Mouse (Mus musculus) heart, postnatal 0 days (tissue): ENCODE data around the gene Kctd11. TPM values are rescaled to one million over a fixed set of nuclear protein-coding genes. Genes with fewer than 3 reads are reported as not detected.
"Not testable (repeated sequence)": the region's sequence is repeated elsewhere in the genome, so short reads cannot be mapped to it uniquely, and the experiment has no call there.

Experiments
- ATAC-seq: fragments of 200-750 bp; cut with Nextera tagmentation; 2 replicates; pipeline ENCODE4 v1.8.0; 2017; ENCODE audit warnings: low read depth, moderate number of reproducible peaks, moderate library complexity; ENCODE audit not compliant: insufficient read depth
- DNase-seq: peaks from one replicate; pipeline ENCODE4 v3.0.0-alpha.2; 2016; ENCODE audit warnings: low spot score
- H3K27ac ChIP-seq: fragments of 300-500 bp; sonication (generic); 2 replicates; pipeline ENCODE4 v1.5.1; 2014; ENCODE audit warnings: low read depth, mild to moderate bottlenecking
- H3K27me3 ChIP-seq: fragments of 300-500 bp; sonication (generic); 2 replicates; pipeline ENCODE4 v1.6.1; 2014; ENCODE audit warnings: low read length, mixed read lengths; ENCODE audit not compliant: control insufficient read depth, insufficient read depth
- H3K36me3 ChIP-seq: fragments of 300-500 bp; sonication (generic); replicated peaks from 2 replicates; pipeline ENCODE4 v1.6.1; 2014; ENCODE audit warnings: low read length, mixed read lengths; ENCODE audit not compliant: control insufficient read depth, insufficient read depth
- H3K4me1 ChIP-seq: fragments of 300-500 bp; sonication (generic); 2 replicates; pipeline ENCODE4 v1.6.1; 2014; ENCODE audit warnings: antibody characterized with exemption; ENCODE audit not compliant: control insufficient read depth, insufficient read depth
- H3K4me2 ChIP-seq: fragments of 300-500 bp; sonication (generic); 2 replicates; pipeline ENCODE4 v1.6.1; 2014; ENCODE audit warnings: low read depth, mild to moderate bottlenecking, low read length, moderate library complexity
- H3K4me3 ChIP-seq: fragments of 300-500 bp; sonication (generic); 2 replicates; pipeline ENCODE4 v1.5.1; 2014; ENCODE audit warnings: low read depth, low read length
- H3K9ac ChIP-seq: fragments of 300-500 bp; sonication (generic); replicated peaks from 2 replicates; pipeline ENCODE4 v1.6.1; 2014; ENCODE audit warnings: low read depth, low read length, mixed read lengths
- H3K9me3 ChIP-seq: fragments of 300-500 bp; sonication (generic); replicated peaks from 2 replicates; pipeline ENCODE4 v1.6.1; 2016; ENCODE audit warnings: low read length; ENCODE audit not compliant: control insufficient read depth
- CTCF ChIP-seq: IDR thresholded peaks from 2 replicates; pipeline ENCODE4 v1.5.1; 2016; ENCODE audit warnings: antibody characterized with exemption, control low read depth, low read depth
- EP300 ChIP-seq: IDR thresholded peaks from 2 replicates; pipeline ENCODE4 v1.6.1; 2016; ENCODE audit warnings: antibody characterized with exemption, low read depth
- WGBS: fragments of 180-500 bp; shearing (Covaris S2); extraction: QIAGEN DNeasy Blood & Tissue Kit; methylation state at CpG from one replicate; pipeline ENCODE4 v1.1.7; 2014; 5-methylcytosine and 5-hydroxymethylcytosine counted together
- polyA plus RNA-seq: library from polyadenylated mRNA; unstranded; fragments of >200 nt; fragmentation: Nextera tagmentation; extraction: Ambion mirVana; gene quantifications from 2 replicates; pipeline ENCODE4 v1.2.1, GENCODE M21; 2015
- total RNA-seq: library from RNA; depleted of rRNA; stranded (reverse); fragments of >200 nt; gene quantifications from 2 replicates; pipeline ENCODE4 v1.2.3, GENCODE M21; 2014; ENCODE audit warnings: low replicate concordance

The Kctd11 gene
- total and polyA plus RNA-seq, 2 experiments from 2014 or later = 2.3 to 9.4 TPM

GRCm38 (mm10) chr11:69919053-69919452 is 37.8 kb upstream of the Kctd11 start:
- Histone ChIP-seq H3K27ac (peak overlapping the region; percentile 99), H3K9ac (peak overlapping the region; percentile 93; the same call in 1 of the 2 replicates), H3K9me3 (no peaks in the 10 kb centered on the region), H3K27me3 (no peaks in the 10 kb centered on the region), H3K4me2 (peak overlapping the region; percentile 99), H3K4me3 (peak overlapping the region; percentile 87), H3K36me3 (peaks cover 43% of the 10 kb centered on the region), H3K4me1 (peaks cover 20% of the 10 kb centered on the region)
- ATAC-seq (no peak), DNase-seq (no peak)
- WGBS = 78% methylated on average over 9 of the region's 9 CpGs
- TF ChIP-seq CTCF (no peak), EP300 (no peak)

DNA sequence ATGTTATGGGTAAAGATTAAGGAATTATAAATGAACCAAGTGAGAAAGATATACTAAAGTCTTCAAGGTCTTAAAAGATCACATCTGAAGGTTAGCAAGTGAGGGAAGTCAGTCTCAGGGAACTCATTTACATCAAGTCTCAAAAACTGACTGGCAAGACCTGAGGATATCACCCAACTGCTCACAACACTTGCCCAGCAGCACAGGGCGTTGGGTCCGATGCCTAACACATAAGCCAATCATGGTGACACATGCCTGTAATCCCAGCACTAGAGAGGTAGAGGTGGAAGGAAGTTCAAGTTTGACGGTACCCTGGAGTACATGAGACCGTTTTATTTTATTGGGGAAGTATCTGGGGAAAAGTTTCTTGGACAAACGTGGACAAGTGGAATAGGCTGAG is 36.9 kb upstream of the Kctd11 start:
- ATAC-seq = no peak
- H3K4me1 ChIP-seq = peaks cover 24% of the 10 kb centered on the region
- H3K36me3 ChIP-seq = peaks cover 43% of the 10 kb centered on the region
- no peak for DNase-seq
- H3K27me3 ChIP-seq = no peaks in the 10 kb centered on the region
- H3K27ac ChIP-seq = no peak overlapping the region
- 79% methylated on average over 5 of the region's 5 CpGs for WGBS
- H3K4me2 ChIP-seq = no peak overlapping the region
- no peak overlapping the region for H3K4me3 ChIP-seq
- TF ChIP-seq EP300 = no peak
- no peak for TF ChIP-seq CTCF
- no peak overlapping the region for H3K9ac ChIP-seq
- no peaks in the 10 kb centered on the region for H3K9me3 ChIP-seq

DNA sequence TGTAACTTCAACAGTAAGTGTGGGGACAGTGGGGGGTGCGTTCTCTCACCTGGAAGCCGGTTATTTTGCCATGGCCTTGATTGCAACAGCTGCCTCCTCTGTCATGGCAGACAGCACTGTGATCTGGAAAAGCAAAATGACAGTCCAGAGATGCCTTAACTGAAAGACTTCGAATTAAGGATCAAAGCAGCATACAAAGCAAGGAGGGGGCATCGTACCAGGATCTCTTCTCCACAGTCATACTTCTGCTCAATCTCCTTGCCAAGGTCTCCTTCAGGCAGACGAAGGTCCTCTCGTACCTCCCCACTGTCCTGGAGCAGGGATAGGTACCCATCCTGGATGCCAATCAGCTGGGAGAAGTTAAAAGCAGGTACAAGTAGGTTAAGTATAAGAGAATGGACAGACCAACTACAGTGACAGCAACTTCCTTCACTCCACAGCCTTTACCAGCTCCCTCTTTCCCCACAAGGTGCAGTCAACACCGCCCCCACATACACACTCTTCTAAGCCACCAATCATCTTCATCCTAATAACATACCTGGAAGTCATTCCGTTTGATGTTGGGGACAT is 36.3 kb upstream of the Kctd11 start:
- DNase-seq (no peak), ATAC-seq (no peak)
- H3K4me2 ChIP-seq = no peak overlapping the region
- no peak overlapping the region for H3K27ac ChIP-seq
- WGBS = 80% methylated on average over 8 of the region's 8 CpGs
- H3K4me3 ChIP-seq = no peak overlapping the region
- no peak for TF ChIP-seq CTCF
- TF ChIP-seq EP300 = no peak
- H3K9ac ChIP-seq = no peak overlapping the region
- no peaks in the 10 kb centered on the region for H3K27me3 ChIP-seq
- H3K36me3 ChIP-seq = peaks cover 46% of the 10 kb centered on the region
- H3K4me1 ChIP-seq = peaks cover 24% of the 10 kb centered on the region
- no peaks in the 10 kb centered on the region for H3K9me3 ChIP-seq

GRCm38 (mm10) chr11:69916652-69917378 is 35.6 kb upstream of the Kctd11 start:
- H3K4me2 ChIP-seq, H3K27ac ChIP-seq, H3K9ac ChIP-seq, ATAC-seq, H3K4me3 ChIP-seq, DNase-seq, H3K9me3 ChIP-seq, H3K27me3 ChIP-seq: not testable (repeated sequence)
- H3K4me1 ChIP-seq = peaks cover 24% of the 10 kb centered on the region
- WGBS = 53% methylated on average over 7 of the region's 7 CpGs
- H3K36me3 ChIP-seq = peaks cover 52% of the 10 kb centered on the region

DNA sequence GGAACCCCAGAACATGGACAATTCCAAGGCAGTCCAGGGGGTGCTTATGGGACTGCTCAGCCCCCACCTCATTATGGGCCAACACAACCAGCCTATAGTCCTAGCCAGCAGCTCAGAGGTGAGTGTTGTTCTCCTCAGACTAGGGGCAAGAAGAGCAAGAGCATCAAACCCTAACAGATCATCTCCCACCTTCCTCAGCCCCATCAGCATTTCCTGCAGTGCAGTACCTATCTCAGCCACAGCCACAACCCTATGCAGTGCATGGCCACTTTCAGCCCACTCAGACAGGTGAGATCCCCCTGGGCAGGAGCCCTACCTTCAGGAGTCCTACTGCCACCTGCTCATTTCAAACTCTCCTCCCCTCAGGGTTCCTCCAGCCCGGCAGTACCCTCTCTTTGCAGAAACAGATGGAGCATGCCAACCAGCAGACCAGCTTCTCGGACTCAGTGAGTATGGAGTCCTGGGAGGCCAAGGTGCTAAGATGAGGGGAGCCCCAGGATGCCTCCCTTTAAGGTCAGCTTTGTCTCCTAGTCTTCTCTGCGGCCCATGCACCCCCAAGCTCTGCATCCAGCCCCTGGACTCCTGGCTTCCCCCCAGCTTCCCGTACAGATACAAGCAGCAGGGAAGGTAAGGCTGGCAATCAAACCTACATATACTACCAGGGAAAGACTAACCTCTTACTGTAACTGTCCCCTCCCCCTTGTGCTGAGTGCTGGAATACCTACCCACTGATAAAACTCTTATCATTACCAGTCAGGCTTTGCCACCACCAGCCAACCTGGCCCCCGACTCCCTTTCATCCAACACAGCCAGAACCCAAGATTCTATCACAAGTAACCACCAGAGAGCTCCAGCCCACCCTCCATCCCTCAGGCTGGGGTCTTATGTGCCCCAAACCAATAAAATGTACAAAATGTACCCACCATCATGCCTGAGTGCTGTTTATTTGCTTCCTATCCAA is 34.7 kb upstream of the Kctd11 start:
- WGBS = 50% methylated on average over 5 of the region's 5 CpGs
- H3K27ac ChIP-seq = no peak overlapping the region
- no peak overlapping the region for H3K4me2 ChIP-seq

More for the DNA sequence above, 34.7 kb upstream of the Kctd11 start:
- Histone ChIP-seq H3K27me3 (no peaks in the 10 kb centered on the region), H3K36me3 (peaks cover 61% of the 10 kb centered on the region), H3K4me3 (no peak overlapping the region), H3K9ac (no peak overlapping the region), H3K9me3 (no peaks in the 10 kb centered on the region), H3K4me1 (peaks cover 24% of the 10 kb centered on the region)
- DNase-seq = no peak
- no peak for ATAC-seq
- TF ChIP-seq EP300 (no peak), CTCF (no peak)
